Mouse (Mus musculus) liver, embryonic 15.5 days (tissue): ENCODE data around the gene Aldh6a1. TPM values are rescaled to one million over a fixed set of nuclear protein-coding genes. Genes with fewer than 3 reads are reported as not detected.
A peak's percentile ranks its signal among the peaks of the same experiment; 100 is the strongest.

ENCODE experiments used
- ATAC-seq: fragments of 200-750 bp; cut with Nextera tagmentation; 2 replicates; pipeline ENCODE4 v1.8.0; 2017; ENCODE audit warnings: moderate number of reproducible peaks, mild to moderate bottlenecking, moderate library complexity; ENCODE audit not compliant: insufficient read depth
- H3K27ac ChIP-seq: fragments of 300-500 bp; sonication (generic); replicated peaks from 2 replicates; pipeline ENCODE4 v1.5.1; 2015; ENCODE audit warnings: mild to moderate bottlenecking, inconsistent platforms
- H3K27me3 ChIP-seq: fragments of 300-500 bp; sonication (generic); 2 replicates; pipeline ENCODE4 v1.6.1; 2015; ENCODE audit warnings: mild to moderate bottlenecking, inconsistent platforms
- H3K36me3 ChIP-seq: fragments of 300-500 bp; sonication (generic); replicated peaks from 2 replicates; pipeline ENCODE4 v1.6.1; 2015; ENCODE audit warnings: moderate library complexity, mild to moderate bottlenecking, inconsistent platforms
- H3K4me1 ChIP-seq: fragments of 300-500 bp; sonication (generic); replicated peaks from 2 replicates; pipeline ENCODE4 v1.6.1; 2015; ENCODE audit warnings: inconsistent platforms
- H3K4me2 ChIP-seq: fragments of 300-500 bp; sonication (generic); 2 replicates; pipeline ENCODE4 v1.6.1; 2015; ENCODE audit warnings: moderate library complexity, mild to moderate bottlenecking, inconsistent platforms
- H3K4me3 ChIP-seq: fragments of 300-500 bp; sonication (generic); replicated peaks from 2 replicates; pipeline ENCODE4 v1.5.1; 2015; ENCODE audit warnings: mild to moderate bottlenecking, inconsistent platforms
- H3K9ac ChIP-seq: fragments of 300-500 bp; sonication (generic); 2 replicates; pipeline ENCODE4 v1.6.1; 2015; ENCODE audit warnings: moderate library complexity, mild to moderate bottlenecking, inconsistent platforms
- H3K9me3 ChIP-seq: fragments of 300-500 bp; sonication (generic); replicated peaks from 2 replicates; pipeline ENCODE4 v1.6.1; 2016; ENCODE audit warnings: inconsistent platforms
- WGBS: fragments of 180-500 bp; shearing (Covaris S2); methylation state at CpG from one replicate; pipeline ENCODE4 v1.1.7; 2015; ENCODE audit warnings: mixed read lengths; ENCODE audit not compliant: insufficient replicate concordance; 5-methylcytosine and 5-hydroxymethylcytosine counted together
- polyA plus RNA-seq: library from polyadenylated mRNA; unstranded; fragments of >200 nt; fragmentation: Nextera tagmentation; extraction: Ambion mirVana; gene quantifications from 2 replicates; pipeline ENCODE4 v1.2.1, GENCODE M21; 2015

Aldh6a1 gene
- polyA plus RNA-seq, 1 experiment from 2014 or later: 33.7 TPM

GRCm38 (mm10) chr12:84416834-84417604 lies 33.8 kb downstream of the Aldh6a1 start, which contains the start of gene Rnf113a2:
Gene Rnf113a2, plus strand, starts transcription at chr12:84417196.
- WGBS: 2% methylated on average over 50 of the region's 50 CpGs
- H3K9ac ChIP-seq: peak within 1 kb of the TSS; percentile 77
- peak within 1 kb of the TSS; percentile 93 for H3K4me2 ChIP-seq
- no peaks in the 10 kb centered on the region for H3K36me3 ChIP-seq
- ATAC-seq: peak; percentile 95
- H3K4me1 ChIP-seq: peaks cover 9% of the 10 kb centered on the region
- H3K27ac ChIP-seq: peak within 1 kb of the TSS; percentile 93
- peak within 1 kb of the TSS; percentile 77 for H3K4me3 ChIP-seq
- no peaks in the 10 kb centered on the region for H3K27me3 ChIP-seq
- no peaks in the 10 kb centered on the region for H3K9me3 ChIP-seq

DNA sequence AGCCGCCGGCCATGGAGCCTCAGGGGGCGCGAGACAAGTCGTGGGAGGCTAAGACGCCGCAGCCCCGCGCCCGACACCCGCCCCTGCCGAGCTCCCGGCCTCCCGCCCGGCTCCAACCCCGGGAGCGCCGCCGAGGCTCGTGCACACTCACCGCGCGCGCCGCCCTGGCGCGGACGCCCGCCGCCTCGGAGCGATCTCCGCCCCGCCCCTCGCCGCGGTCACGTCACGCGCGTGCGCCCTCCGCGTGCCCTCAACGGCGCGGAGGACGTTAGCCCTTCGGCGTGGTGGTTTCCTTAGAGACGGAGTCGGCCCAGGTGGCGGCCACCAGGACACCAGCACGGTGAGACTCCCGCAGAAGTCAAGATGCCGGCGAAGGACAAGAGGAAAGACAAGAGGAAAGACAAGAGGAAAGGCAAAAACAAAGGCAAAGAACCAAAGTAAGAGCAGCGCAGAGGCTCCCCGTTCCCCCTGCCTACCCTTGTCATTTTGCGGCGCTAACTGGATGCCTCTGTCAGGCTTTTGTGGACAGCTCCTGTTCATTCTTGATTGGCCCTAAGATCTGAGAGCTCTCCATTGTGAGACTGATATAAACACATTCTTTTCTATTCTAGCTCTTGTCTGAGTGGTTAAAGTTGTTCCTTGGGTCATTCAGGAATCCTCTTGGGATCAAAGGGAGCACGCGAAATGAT lies 41.8 kb downstream of the Aldh6a1 start, which contains the start of the genes Entpd5 and Bbof1:
Gene Entpd5 (minus strand): TSS at position 211 of the 689 bp plus-strand sequence.
Gene Bbof1 (plus strand): TSS at position 253 of the 689 bp plus-strand sequence.
- ATAC-seq: peak; percentile 95
- H3K4me3 ChIP-seq: peak within 1 kb of the TSS; percentile 86
- H3K9ac ChIP-seq: peak within 1 kb of the TSS; percentile 78
- H3K27me3 ChIP-seq: no peaks in the 10 kb centered on the region; the same call in 1 of the 2 replicates
- H3K36me3 ChIP-seq: no peaks in the 10 kb centered on the region
- H3K4me2 ChIP-seq: peak within 1 kb of the TSS; percentile 99
- WGBS: 2% methylated on average over 63 of the region's 63 CpGs
- H3K9me3 ChIP-seq: no peaks in the 10 kb centered on the region
- peaks cover 21% of the 10 kb centered on the region for H3K4me1 ChIP-seq
- peak within 1 kb of the TSS; percentile 81 for H3K27ac ChIP-seq

- Histone ChIP-seq H3K27me3 (no peaks in the 10 kb centered on the region; the same call in 1 of the 2 replicates), H3K36me3 (no peaks in the 10 kb centered on the region), H3K9ac (peak overlapping the region; percentile 78), H3K27ac (peak overlapping the region; percentile 81), H3K4me2 (peak overlapping the region; percentile 99), H3K4me3 (peak overlapping the region; percentile 86), H3K9me3 (no peaks in the 10 kb centered on the region), H3K4me1 (peaks cover 21% of the 10 kb centered on the region)
- under 1% methylated on average over 50 of the region's 52 CpGs for WGBS
- ATAC-seq: peak; percentile 53
Measured at GRCm38 (mm10) chr12:84407874-84408818, 42.7 kb downstream of the Aldh6a1 start.

GRCm38 (mm10) chr12:84407259-84407658 lies 43.5 kb downstream of the Aldh6a1 start:
- WGBS: 48% methylated on average over 4 of the region's 4 CpGs
- H3K4me2 ChIP-seq: 0 out of 2 replicates have a peak overlapping the region, but pooled peaks have one; percentile 8

GRCm38 (mm10) chr12:84404541-84404940 lies 46.3 kb downstream of the Aldh6a1 start:
- H3K27me3 ChIP-seq: no peaks in the 10 kb centered on the region; the same call in 1 of the 2 replicates
- H3K9me3 ChIP-seq: no peaks in the 10 kb centered on the region
- 82% methylated on average over 6 of the region's 6 CpGs for WGBS
- peaks cover 30% of the 10 kb centered on the region for H3K4me1 ChIP-seq
- no peak overlapping the region for H3K4me2 ChIP-seq
- H3K27ac ChIP-seq: no peak overlapping the region
- H3K9ac ChIP-seq: no peak overlapping the region
- H3K4me3 ChIP-seq: no peak overlapping the region
- no peak for ATAC-seq
- no peaks in the 10 kb centered on the region for H3K36me3 ChIP-seq

More at GRCm38 (mm10) chr12:84407259-84407658, 43.5 kb downstream of the Aldh6a1 start:
- no peaks in the 10 kb centered on the region for H3K36me3 ChIP-seq
- no peaks in the 10 kb centered on the region for H3K9me3 ChIP-seq
- H3K9ac ChIP-seq: no peak overlapping the region
- H3K4me3 ChIP-seq: no peak overlapping the region
- no peak for ATAC-seq
- H3K27ac ChIP-seq: no peak overlapping the region
- no peaks in the 10 kb centered on the region; the same call in 1 of the 2 replicates for H3K27me3 ChIP-seq
- peaks cover 21% of the 10 kb centered on the region for H3K4me1 ChIP-seq

DNA sequence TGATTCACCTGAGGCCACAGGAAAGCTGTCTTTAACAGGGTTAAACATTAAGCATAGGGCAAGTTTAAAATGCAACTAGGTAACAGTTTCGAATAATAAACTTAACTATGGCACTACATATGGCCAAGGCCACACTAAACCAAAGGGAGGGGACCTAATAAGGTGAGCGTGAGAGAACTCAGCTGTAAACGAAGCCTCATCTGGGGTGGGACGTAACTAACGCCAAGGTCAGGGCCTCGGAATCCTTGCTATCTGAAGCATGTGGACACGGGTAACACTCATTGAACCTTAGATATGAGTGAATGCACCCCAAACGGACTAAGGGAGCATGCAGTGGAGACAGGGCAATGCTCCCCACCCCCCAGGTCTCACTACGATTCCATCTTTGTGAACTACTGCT lies 47.9 kb downstream of the Aldh6a1 start:
- Histone ChIP-seq H3K4me3 (no peak overlapping the region), H3K4me2 (peak overlapping the region; percentile 13; the same call in 1 of the 2 replicates), H3K36me3 (no peaks in the 10 kb centered on the region), H3K27me3 (no peaks in the 10 kb centered on the region), H3K27ac (peak overlapping the region; percentile 65), H3K4me1 (peaks cover 21% of the 10 kb centered on the region), H3K9ac (no peak overlapping the region), H3K9me3 (no peaks in the 10 kb centered on the region)
- WGBS: 61% methylated on average over 9 of the region's 9 CpGs
- ATAC-seq: peak; percentile 21; the same call in 1 of the 2 replicates

DNA sequence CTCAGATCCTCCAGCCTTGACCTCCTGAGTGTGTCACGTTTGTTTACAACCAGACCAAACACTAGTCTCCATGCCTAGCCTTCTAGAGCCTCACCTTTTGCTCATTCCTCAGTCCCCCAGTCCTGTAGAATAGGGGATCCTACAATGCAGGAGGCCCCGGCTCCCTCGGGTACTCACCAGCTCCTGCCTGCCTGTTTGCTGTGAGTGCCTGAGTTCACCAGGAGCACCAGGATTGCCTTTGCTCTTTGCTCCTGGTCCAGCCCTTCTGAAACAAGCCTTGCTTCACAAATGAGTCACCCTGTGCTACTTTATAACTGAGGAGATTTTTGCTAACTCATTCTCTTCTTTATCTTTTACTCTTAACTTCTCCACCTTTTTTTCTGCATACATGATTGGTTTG lies 50.2 kb downstream of the Aldh6a1 start:
- Histone ChIP-seq H3K4me1 (peaks cover 14% of the 10 kb centered on the region), H3K4me3 (no peak overlapping the region), H3K9ac (no peak overlapping the region), H3K36me3 (no peaks in the 10 kb centered on the region), H3K27ac (peak overlapping the region; percentile 73), H3K27me3 (no peaks in the 10 kb centered on the region), H3K4me2 (peak overlapping the region; percentile 23), H3K9me3 (no peaks in the 10 kb centered on the region)
- ATAC-seq: 0 out of 2 replicates have a peak, but pooled peaks have one; percentile 35
- WGBS: 55% methylated on average over 3 of the region's 3 CpGs

DNA sequence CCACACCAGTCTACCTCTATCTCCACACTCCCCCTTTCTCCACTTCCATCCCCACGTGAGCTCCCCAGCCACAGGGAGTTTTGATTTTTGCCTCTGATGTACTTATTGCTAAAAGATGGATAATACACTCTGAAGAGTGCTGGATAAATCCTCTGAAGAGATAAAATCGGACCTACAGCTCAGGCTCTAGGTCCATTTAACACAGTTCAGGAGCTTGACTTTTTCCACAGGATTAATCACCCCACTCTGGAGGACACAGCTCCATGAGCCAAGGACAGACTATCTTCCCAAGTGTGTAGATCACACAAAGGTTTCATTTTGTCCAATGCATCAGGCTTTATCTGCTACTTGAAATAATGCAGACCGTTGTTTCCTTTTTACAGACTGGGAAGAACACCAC lies 50.7 kb downstream of the Aldh6a1 start:
- ATAC-seq: no peak
- H3K4me1 ChIP-seq: peaks cover 14% of the 10 kb centered on the region
- 49% methylated on average over 3 of the region's 3 CpGs for WGBS
- peak overlapping the region; percentile 73 for H3K27ac ChIP-seq
- H3K4me2 ChIP-seq: peak overlapping the region; percentile 23
- no peak overlapping the region for H3K9ac ChIP-seq
- H3K9me3 ChIP-seq: no peaks in the 10 kb centered on the region
- H3K27me3 ChIP-seq: no peaks in the 10 kb centered on the region
- no peak overlapping the region for H3K4me3 ChIP-seq
- no peaks in the 10 kb centered on the region for H3K36me3 ChIP-seq

GRCm38 (mm10) chr12:84399663-84400062 lies 51.1 kb downstream of the Aldh6a1 start:
- Histone ChIP-seq H3K4me3 (no peak overlapping the region), H3K4me2 (peak overlapping the region; percentile 23), H3K27me3 (no peaks in the 10 kb centered on the region), H3K9me3 (no peaks in the 10 kb centered on the region), H3K36me3 (no peaks in the 10 kb centered on the region), H3K9ac (no peak overlapping the region), H3K4me1 (peaks cover 14% of the 10 kb centered on the region), H3K27ac (peak overlapping the region; percentile 73)
- 59% methylated on average over 9 of the region's 9 CpGs for WGBS
- ATAC-seq: no peak; the same call in 1 of the 2 replicates

GRCm38 (mm10) chr12:84399135-84399534 lies 51.7 kb downstream of the Aldh6a1 start:
- 75% methylated on average over 9 of the region's 9 CpGs for WGBS
- H3K27me3 ChIP-seq: no peaks in the 10 kb centered on the region
- no peaks in the 10 kb centered on the region for H3K36me3 ChIP-seq
- peaks cover 14% of the 10 kb centered on the region for H3K4me1 ChIP-seq
- ATAC-seq: no peak
- H3K4me2 ChIP-seq: no peak overlapping the region
- H3K27ac ChIP-seq: peak overlapping the region; percentile 73
- no peak overlapping the region for H3K4me3 ChIP-seq
- no peaks in the 10 kb centered on the region for H3K9me3 ChIP-seq
- no peak overlapping the region for H3K9ac ChIP-seq
